Mouse (Mus musculus): ENCODE measurements around the gene Ccna2.

Ccna2 gene

DNA sequence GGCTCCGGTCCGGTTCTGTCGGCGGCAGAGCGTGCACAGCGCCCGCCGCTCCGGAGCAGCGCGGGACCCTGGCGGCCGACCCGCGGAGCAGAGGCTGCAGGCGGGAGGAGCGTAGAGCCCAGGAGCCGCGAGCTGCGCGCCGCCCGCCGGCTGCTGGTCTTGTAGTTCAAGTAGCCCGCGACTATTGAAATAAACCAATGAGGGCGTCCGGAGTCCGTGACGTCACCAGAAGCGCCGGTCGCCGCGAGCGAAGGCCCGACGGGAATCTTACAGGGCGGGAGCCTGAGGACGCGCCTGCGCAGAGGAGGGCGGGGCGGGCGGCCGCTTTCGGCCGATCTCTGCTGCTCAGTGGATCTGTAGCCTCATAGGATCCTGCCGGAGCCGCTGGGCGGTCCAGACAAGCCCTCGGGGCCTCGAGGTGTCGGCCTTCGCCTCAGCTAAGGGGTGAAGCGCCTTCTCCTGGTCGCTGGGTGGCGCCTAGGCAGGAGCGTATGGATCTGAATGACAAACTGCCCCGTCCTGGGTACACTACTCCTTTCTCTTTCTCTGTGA lies at the start of gene Ccna2:
TSS of gene Ccna2 (minus strand) at position 324 of the 552 bp plus-strand sequence.
- DNase-seq (ENCODE audit: low read depth, low spot score), result peak; percentile 99

DNA sequence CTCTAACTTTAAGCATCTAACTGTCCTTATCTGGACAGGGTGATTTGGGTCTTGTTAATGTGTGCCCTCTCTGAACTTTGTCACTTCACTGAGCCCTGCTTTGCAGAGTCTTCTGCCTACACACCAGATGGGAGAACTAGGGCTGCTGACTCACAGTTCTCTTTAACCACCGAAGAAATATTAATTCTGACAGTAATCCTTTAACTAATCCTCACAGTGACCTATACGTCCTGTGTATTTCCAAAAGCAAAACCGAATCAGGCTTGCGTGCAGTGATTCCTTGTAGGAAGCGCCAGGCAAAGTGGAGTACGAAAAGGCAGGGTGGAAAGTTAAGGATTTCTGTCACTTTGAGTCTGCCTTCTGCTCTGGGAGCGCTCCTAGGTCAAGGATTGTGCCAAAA lies 46.2 kb upstream of the Ccna2 start:
- peak; percentile 11 for DNase-seq (ENCODE audit: low read depth, low spot score)

DNA sequence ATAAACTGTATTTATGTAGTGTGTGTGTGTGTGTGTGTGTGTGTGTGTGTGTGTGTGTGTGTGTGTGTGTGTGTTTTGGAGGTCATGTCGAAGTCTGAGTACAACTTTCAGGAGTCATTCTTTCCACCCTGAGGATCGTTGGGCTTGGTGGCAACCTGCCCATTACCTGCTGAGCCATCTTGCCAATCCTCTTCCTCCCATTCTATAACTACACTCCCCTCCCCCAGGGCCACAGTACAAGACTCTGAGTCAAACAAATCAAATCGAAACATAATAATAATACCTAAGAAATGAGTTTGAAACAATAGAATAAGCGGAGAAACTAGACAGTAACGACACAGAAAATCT lies 41.9 kb upstream of the Ccna2 start:
- DNase-seq (ENCODE audit: low read depth, low spot score), result peak; percentile 18

DNA sequence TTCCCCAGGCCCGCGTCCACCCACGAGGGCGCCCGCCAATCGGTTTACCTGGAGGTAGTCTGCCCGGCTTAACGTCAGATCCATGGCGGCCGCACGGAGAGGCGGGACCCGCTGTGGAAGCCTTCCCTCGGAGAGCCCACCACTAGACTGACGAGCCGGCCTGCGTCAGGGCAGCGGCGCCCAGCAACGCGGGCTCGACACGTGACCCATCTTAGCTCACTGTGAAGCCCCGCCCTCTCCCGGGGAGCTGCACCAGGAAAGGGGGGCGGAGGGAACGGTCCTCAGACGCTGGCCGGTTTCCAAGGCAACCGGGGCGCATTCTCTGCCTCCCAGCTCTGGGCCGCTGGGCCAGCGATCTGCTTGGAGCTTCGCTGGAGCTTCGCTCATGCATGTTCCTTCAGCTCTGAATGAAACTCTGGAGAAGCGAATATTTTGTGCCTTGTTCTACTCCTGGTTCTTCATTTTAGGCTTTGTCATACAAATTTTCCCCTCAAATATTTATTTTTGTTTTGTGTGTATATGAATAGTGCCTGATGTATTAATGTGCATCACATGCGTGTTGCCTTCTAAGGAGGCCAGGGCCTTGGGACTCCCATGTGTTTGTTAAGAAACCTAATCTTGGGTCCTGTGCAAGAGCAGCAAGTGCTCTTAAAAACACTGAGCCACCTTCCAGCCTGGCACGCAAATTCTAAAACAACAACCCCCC lies 41.4 kb upstream of the Ccna2 start, which contains the start of gene Bbs7:
TSS of gene Bbs7 (minus strand) at position 276 of the 706 bp plus-strand sequence.
- peak; percentile 98 for DNase-seq (ENCODE audit: low read depth, low spot score)

DNA sequence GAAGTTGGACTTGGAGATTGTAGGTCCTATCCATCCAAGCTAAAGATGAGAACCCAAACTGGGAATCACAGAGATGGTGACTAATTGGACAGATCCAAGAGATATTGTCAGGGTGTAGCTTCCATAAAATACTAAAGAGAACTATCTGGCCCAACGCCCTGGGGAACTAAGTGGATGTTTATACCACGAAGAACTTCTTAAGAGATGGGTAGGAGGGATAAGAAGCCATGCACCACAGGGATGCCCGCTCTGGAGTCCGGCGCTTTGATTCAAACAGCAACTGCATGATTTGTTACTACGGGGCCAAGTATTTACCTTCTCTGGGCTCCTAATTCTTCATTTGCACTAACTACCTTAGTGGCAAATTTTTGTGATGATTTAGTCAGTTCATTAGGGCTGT lies 40.7 kb upstream of the Ccna2 start:
- peak; percentile 36 for DNase-seq (ENCODE audit: low read depth, low spot score)

DNA sequence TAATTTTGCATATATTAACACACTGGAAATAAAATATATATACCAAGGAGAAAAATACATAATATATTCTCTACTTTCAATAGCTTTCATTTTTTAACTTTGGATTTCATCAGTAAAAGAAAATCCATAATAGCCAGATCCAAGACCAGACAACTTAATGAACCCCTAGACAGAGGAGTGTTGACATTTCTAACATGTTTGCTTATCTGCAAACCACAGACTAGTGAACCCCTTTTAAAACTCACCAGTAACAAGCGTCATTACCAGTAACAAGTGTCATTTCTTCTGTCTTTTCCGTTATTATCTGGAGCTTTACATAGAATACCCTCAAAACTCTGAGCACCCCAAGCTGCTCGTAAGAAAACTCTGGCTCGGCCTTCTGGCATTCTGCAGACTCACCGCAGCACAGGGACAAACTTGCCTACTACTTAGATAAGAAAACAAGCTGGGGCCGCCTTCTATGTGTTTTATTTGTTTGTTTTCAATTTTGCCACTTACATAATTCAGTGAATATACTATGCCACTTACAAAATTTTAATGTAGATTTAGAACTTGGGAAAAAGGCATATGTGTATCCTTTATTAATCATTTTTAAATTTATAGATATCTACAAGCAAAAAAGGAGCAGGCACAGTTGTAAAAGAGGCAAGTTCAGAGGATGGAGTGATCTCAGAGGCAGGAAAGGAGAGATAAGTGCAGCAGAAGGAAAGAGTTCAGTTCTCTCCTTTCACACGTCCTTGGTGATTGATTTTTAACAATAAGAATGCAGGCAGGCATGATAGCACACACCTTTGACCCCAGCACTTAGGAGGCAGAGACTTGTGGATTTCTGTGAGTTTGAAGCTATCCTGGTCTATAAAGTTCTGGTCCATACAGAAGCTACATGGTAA lies 34.2 kb upstream of the Ccna2 start:
- DNase-seq (ENCODE audit: low read depth, low spot score), result no peak

DNA sequence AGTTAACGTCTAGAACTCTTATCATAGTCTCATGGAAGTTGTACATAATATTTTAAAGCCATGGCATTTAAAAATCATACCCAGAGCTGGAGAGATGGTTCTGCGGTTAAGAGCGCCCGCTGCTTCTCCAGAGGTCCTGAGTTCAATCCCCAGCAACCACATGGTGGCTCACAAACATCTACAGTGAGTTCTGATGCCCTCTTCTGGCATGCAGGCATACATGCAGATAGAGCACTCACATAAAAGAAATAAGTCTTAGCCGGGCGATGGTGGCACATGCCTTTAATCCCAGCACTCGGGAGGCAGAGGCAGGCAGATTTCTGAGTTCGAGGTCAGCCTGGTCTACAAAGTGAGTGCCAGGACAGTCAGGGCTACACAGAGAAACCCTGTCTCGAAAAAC lies 27.8 kb upstream of the Ccna2 start:
- peak; percentile 12 for DNase-seq (ENCODE audit: low read depth, low spot score)

DNA sequence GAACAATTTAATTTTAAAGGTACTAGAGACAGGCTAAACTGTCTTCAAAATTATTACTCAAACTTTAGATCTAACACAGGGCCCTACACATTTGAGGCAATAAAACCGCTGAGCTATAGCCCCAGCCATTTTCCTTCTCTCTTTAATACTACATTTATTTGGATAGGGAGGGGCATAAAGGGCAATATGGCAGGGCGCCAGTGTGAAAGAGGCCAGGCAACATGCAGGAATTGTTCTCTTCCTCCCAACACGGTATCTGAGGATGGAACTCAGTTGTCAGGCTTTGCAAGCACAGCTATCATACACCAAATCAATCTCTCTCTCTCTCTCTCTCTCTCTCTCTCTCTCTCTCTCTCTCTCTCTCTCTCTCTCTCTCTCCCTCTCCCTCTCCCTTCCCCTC lies 26.9 kb upstream of the Ccna2 start:
- DNase-seq (ENCODE audit: low read depth, low spot score), result no peak

DNA sequence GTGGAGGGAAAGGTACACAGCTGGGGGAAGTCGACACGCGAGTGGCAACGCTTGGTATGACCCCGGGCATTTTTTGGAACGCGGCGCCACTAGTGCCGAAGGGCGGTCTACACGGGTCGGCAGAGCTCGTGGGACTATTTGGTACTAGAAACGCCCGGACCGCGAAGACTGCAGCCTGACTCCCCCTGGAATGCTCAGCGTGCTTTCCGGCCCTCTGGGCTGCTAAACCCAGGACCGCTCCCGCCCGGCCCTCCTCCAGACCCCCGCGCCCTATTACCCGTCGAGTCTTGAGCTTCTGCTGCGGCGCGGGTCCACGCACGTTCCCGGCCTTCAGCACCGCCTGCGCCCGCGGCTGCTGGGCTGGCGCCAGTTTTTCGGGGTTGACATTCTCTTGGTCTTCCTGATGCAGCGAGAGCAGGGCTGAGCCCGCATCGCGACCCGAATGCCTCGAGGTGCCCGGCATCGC lies 556 bp downstream of the Ccna2 start:
- DNase-seq (ENCODE audit: low read depth, low spot score), result no peak

DNA sequence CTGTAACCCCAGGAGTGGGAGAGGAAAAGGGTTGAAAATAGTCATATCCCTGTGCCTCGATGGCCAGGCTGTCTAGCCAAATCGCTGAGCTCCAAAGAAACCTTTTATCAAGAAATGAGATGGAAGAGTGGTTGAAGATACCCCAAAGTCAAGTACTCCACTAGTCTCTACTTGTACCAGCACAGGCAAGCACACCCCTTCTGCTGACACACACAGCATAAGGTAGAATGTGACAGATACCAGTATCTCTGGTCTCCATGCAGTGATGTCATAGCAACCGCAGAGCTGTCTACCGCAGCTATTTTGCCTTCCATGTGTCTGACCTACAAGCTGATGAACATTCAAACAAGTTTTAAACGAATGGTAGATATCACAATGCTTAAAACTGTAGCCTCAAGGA lies 2.1 kb downstream of the Ccna2 start:
- DNase-seq (ENCODE audit: low read depth, low spot score), result no peak

DNA sequence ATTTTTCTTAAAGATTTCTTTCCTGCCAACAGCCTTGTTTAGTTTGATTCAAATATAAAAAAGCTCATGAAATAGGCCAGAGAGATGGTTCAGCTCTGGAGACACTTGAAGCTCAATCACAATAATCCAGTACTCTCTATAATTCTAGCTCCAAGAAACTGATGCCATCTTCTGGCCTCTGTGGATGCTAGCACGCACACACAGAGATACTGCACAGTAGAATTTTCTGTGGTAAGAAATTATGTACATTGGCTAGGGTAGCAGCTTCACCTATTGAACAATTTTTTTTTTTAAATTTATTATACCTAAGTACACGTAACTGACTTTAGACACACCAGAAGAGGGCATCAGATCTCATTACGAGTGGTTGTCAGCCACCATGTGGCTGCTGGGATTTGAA lies 8.3 kb downstream of the Ccna2 start:
- no peak for DNase-seq (ENCODE audit: low read depth, low spot score)

DNA sequence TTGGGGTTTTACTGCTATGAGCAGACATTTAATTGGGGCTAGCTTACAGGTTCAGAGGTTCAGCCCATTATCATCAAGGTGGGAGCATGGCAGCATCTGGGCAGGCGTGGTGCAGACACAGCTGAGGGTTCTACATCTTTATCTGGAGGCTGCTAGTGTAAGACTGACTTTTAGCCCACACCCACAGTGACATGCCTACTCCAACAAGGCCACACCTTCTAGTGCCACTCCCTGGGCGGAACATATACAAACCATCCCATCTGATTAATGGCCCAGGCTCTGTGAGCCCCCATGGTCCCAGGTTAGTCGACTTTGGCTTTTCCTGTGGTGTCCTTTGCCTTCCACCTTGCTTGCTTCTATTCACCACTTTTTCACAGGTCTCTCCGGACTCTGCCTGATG lies 12.3 kb downstream of the Ccna2 start:
- DNase-seq (ENCODE audit: low read depth, low spot score), result no peak

DNA sequence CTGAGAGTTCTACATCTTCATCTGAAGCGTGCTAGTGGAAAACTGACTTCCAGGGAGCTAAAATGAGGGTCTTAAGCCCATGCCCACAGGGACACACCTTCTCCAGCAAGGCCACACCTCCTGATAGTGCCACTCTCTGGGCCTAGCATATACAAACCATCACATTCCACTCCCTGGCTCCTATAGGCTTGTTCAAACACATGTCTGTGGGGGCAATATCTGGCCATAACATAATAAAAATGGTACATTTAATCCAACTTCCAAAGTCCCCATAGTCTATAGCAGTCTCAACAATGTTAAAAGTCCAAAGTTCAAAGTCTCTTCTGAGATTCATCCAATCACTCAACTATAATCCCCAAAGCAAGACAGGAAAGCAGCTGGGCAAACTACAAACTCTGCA lies 14.3 kb downstream of the Ccna2 start:
- DNase-seq (ENCODE audit: low read depth, low spot score), result no peak

DNA sequence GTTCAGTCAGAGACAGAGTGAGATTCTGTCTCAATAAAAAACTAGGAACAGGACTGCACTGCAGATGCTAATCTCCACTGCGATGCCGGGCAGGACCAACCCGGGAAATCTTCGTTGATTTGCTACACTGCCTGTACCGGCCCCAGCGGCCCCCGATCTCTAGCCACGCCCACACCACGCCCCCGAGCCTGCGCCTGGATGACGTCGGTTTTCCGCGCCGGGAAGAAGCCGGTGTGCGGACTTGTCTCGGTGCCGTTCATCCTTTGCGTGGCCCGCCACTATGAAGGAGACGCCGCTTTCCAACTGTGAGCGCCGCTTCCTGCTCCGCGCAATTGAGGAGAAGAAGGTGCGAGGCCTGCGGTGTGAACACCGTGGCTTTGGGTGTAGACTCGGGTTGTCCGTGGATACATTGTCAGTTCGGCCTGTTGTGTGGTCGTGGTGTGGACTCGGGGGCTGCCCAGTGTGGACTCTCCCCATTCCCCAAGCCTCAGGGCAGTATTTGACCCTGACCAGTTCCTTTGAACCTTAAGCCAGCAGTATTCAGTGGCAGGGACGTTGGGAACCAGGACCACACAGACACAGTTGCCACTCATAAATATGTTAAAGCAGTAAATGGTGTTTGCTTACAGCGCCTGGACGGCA lies 19.4 kb downstream of the Ccna2 start, which contains the start of gene Exosc9:
TSS of gene Exosc9 (plus strand) at position 201 of the 642 bp plus-strand sequence.
- peak; percentile 96 for DNase-seq (ENCODE audit: low read depth, low spot score)

DNA sequence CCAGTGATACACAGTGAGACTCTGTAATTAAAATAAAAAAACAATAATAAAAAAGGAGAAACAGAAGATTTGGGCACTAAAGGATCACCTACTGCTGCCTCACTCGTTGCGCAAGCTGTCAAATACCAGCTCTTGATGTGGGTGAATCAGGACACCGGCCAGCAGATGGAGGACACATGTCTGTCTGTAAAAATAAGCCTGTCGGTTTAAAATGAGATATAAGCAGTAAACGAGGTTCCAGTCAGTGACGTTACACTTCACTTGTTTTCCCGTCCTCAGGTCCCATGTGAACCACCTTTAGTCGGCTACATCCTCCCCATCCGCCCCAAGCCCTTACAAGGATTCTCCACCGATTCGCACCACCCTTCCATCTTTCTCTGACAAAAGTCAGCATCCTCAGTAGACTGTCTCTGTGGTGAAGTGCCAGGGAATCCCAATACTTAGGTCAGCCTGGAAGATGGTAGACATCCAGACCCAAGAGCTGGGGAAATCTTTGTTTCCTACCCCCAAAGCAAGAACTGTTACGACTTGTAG lies 20.0 kb downstream of the Ccna2 start:
- peak; percentile 73 for DNase-seq (ENCODE audit: low read depth, low spot score)

DNA sequence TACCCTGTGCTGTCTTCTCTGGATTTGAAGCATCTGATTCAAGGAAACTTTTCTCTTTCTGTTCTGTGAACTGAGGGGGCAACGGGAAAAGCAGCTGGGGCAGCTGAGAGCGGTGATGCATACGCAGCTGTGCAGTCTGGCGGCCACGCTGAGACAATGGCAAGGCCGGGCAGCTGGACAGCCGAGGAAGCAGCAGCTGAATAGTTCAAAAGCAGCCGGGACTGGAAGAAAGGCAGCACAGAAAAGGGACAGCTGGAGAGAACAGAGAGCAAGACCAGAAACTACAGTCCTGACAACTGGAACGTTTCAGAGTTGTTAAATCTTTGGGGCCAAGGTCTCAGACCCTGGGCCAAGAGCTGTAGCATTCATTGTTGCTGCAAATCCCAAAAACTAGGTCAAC lies 20.6 kb downstream of the Ccna2 start:
- peak; percentile 64 for DNase-seq (ENCODE audit: low read depth, low spot score)

DNA sequence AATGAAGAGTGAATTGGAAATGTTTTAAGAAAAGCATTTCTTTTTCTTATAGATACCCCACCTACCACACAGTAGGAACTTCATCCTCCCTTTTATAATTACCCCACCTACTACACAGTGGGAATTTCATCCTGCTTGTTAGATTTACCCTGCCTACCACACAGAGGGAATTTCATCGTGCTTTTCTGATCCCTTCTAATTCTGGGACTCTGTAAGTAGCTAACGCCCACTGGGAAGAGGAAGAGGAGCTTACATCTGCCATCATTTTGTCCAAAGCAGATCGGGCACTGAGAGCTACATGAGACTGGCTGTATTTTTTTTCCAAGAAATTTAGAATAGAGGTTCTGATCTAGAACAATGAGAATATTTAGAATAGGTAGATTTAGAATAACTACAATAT lies 27.0 kb downstream of the Ccna2 start:
- peak; percentile 54 for DNase-seq (ENCODE audit: low read depth, low spot score)

DNA sequence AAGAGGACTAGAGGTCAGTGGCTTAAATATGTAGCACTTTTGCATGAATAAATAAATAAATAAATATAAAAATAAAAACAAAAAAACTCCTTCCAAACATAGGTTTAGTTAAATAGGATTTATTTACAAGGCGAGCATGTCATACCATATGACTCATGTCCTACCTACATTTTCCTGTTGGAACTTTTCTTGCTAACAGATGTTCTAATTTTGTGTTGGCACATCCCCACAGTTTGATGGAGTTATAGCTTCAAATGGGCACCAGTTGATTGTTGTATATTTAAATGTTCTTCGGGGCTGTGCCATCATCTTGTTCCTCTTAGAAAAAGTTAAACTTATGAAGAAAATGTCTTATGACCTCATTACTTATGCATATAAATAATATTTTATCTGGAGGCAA lies 30.6 kb downstream of the Ccna2 start:
- peak; percentile 47 for DNase-seq (ENCODE audit: low read depth, low spot score)

DNA sequence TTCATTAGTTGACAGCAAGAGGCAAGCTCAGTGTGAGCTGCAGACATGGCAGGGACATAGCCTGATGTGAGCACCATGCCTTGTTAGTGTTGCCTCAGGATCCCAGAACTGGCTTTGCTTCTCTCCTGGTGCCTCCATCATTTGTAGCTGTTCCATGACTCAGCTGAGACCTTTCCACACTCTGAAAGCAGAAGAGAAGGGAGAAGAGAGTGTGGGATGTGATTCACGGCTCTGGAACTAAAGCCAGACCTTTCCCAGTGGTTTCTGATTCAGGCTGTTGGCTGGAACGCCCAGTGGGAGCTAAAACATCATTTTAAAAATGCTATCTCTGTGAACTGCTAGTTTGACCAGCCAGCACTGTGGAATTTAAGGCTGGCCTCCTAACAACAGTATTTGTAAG lies 31.2 kb downstream of the Ccna2 start:
- DNase-seq (ENCODE audit: low read depth, low spot score), result peak; percentile 87

DNA sequence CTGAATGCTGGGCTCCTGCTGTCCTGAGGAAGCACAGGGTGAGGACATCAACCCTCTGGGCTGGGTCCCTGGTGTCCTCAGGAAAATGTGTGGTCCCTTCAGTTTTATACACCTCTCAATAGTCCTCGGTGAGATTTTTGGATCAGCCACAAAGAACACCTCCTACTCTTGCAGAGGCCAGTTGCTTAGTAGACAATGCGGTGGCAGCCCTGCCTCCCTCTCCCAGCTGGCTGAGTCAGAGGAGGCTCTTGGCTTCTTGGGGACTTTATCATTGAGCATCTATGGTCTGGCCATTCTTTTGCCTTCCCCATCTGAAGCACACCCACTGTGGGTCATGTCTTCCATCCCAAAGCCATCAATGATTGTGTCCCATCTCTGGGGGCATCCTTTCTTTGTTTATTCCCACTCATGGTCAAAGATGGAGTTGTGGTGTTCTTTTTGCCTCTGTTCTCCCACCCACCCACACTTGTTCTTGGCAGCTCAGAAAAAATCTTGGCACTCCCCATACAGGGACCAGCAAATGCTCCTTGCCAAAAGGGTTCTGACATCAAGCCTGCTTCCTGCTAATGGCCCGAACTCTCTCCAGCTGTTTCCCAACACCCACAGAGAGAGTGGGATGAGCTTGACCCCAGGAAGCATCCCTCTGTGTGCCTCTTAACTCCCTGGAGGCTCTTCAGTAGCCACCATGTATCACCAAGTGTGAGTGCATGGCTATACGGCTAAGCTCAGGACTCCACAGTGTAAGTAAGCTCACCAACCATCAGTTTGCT lies 34.1 kb downstream of the Ccna2 start:
- DNase-seq (ENCODE audit: low read depth, low spot score), result peak; percentile 77

DNA sequence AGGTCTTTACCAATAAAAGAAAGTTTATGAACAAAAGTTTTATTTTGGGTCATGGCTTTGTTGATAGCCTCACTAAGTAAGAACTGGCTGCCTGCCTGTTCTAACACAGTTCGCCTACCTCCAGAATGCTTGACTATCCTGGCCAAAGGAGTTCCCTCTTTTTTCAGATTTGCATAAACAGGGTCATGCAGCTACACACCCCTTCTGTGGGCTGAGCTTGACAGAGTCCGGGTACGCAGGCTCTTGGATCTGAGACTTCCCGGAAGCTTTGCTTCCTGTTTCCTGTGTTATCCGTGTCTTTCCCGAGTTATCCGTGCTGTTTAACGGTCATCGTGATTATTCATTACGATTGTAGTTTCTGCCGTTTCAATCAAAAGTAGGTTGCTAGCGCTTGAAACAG lies 35.9 kb downstream of the Ccna2 start:
- no peak for DNase-seq (ENCODE audit: low read depth, low spot score)
